Mouse (Mus musculus) megakaryocyte progenitor cell, adult 5-6 weeks (primary cell): ENCODE data around the gene Alx1. TPM values are rescaled to one million over a fixed set of nuclear protein-coding genes. Genes with fewer than 3 reads are reported as not detected.

Experiments used
- ATAC-seq: replicated peaks from 2 replicates; pipeline ENCODE4 v1.8.0; 2016; ENCODE audit warnings: mild to moderate bottlenecking, moderate TSS enrichment, inconsistent platforms; ENCODE audit not compliant: poor library complexity
- total RNA-seq, 2 experiments: library from RNA; stranded (forward) in 1 of 2; stranded (reverse) in 1 of 2; fragments of 157-497, 149-512 nt in 1 of 2; fragments of 200-1000 nt in 1 of 2; gene quantifications; 2 replicates each; pipeline versions ENCODE4 v1.2.3 to v1.2.4; 2015 to 2017

Alx1 gene
- not detected in 2 replicates for total RNA-seq (2015)
- total RNA-seq (2017): not detected in 2 replicates

- no peak for ATAC-seq
Measured at GRCm38 (mm10) chr10:103029730-103030490, at the start of gene Alx1. Gene Alx1, minus strand, starts transcription at chr10:103030215.

- ATAC-seq: no peak
Measured at GRCm38 (mm10) chr10:103049593-103049992, 19.6 kb upstream of the Alx1 start.

DNA sequence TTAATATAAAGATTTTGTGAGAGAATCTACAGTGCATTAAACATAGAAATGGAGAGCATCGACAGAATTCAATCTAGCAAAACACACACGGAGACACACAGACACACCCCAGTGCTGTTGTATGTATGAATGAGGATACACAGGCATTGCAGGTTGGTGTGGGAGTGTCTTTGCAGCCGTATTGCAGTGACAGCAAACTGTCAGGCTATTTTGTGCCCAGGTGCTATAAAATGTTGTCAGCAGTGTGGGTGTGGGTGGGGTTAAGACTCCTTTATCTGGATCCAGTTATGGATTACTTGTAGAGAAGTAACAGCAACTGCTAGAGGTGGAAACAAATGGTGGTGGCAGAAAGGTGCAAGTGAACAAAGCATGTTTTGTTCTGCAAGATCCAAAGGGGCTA, 16.6 kb upstream of the Alx1 start:
- no peak for ATAC-seq

DNA sequence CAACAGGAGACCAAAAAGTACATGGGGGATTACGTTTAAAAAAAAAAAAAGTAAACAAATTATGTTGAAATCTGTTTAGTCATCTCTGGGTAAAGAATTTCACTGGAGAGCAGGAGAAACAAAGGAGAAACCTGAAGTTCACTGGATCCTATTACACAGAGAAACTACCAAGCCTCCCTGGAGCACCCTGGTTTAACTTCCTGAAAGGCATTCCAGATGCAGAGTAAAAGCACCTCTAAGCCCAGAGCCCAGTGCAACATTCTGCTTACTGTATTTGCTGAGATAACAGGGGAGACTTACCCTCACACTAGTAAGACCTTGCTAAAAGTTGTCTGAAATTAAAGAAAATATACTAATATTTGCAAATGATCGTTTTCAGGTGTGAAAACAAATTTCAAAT, 15.0 kb upstream of the Alx1 start:
- ATAC-seq: no peak

- no peak for ATAC-seq
Measured at GRCm38 (mm10) chr10:103035002-103035640, 5.1 kb upstream of the Alx1 start.

GRCm38 (mm10) chr10:103030931-103031330, 916 bp upstream of the Alx1 start:
- no peak for ATAC-seq

GRCm38 (mm10) chr10:103029132-103029729, 784 bp downstream of the Alx1 start:
- ATAC-seq: no peak

DNA sequence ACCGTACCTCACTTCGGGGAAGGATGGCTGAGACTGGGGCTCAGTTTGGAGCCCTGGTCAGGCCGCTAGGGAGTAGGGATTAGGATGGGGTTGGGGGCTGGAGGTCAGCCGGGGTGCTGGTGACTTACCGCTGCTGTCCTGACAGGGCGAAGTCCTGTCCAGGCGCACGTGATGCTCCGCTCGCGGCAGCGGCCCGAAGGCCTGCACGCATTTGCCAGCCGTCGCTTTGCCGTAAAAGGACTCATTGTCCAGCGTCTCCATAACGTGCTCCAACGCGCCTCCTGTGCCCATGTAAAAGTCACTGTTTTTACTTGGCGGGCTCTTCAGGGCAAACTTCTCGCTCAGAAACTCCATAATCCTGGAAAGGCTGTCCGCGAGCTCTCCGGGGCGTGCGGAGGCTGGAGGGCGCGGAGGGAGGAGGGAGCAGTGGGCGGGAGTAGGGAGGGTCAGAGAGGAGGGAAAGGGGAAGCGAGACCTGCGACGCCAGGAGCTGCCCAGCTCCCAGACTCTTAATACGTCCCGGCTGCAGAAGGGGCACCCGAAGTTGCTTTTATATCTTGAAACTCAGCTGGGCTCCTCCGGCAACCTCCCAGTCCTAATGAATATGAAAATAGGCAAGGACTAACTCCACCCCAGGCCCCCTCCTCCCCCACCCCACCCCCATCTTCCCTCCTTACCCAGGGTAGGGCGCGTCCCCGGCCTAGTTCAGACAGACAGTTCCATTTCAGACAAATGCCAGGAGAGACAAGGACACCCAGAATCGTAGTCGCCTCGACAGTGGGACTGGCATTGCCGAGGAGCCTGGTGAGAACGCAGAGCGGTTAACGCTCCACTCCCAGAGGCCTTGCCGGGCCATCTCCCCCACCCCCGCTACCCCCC, 1.5 kb downstream of the Alx1 start:
- peak; percentile 78 for ATAC-seq

DNA sequence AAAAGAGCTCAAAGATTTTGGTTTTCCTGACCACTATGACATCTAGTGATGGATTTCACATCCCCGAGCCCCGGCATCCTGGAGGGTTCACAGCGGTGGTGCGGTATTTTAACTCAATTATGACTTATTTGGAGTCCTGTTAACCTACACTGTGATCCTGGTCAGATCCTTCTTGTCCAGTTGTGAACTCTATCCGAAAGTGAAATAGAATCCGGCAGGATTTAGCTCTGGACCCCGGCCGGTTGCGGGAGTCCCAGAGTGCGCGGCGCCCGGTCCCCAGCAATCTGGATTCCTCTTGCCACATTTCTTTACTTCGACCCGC, 2.1 kb downstream of the Alx1 start:
- ATAC-seq: 0 out of 2 replicates have a peak, but pooled peaks have one; percentile 1

DNA sequence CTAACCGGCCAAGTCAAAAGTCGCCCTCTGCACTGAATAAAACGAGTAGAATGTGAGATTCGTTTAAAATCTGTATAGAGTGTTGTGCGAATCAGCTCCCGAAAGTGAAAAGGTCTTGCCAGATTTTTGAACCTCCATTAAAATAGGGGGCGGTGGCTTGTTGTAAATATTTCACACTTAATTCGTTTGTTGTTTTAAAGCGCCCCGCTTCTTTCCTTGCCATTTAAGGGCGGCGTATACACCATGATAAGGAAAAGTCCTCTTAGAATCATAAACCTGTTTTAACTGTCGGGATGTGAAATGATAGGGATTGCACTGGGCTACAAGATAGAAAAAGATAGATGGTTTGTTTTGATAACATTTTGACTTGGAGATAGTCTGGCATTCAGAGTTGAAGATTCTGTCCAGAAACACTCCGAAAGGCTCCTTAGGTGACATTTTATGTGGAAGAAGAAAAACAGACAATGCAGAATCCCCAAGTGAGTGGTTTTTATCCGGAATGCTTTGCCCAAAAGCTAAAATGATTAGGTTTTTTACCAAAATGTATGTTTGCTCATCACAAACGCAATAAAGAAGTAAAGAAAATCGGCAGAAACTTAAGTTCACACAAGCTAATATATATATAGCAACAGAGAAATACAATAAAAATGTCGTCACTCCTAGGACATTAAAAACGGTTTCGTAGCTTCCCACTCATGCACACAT, 2.6 kb downstream of the Alx1 start:
- ATAC-seq: no peak

GRCm38 (mm10) chr10:103026636-103027225, 3.3 kb downstream of the Alx1 start:
- ATAC-seq: no peak

DNA sequence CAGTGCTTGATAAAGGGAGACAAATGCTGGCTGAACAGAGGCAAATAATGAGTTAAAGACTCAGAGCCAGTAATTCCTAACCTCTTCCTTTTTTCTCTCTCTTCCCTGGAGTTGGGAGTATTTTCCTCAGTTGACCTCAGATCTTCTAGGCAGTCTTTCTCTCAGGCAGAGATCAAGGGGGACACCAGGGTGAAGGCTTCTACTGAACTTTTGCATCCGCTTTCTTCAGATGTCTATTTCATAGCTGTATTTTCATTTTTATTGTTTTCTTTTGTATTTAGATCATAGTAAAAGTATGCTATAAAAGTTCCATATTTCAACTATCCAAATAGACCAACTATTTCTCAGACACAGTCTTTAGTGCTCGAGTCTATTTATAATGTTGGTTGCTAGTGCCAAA, 27.5 kb downstream of the Alx1 start:
- no peak for ATAC-seq

GRCm38 (mm10) chr10:103000902-103001301, 29.1 kb downstream of the Alx1 start:
- no peak for ATAC-seq

DNA sequence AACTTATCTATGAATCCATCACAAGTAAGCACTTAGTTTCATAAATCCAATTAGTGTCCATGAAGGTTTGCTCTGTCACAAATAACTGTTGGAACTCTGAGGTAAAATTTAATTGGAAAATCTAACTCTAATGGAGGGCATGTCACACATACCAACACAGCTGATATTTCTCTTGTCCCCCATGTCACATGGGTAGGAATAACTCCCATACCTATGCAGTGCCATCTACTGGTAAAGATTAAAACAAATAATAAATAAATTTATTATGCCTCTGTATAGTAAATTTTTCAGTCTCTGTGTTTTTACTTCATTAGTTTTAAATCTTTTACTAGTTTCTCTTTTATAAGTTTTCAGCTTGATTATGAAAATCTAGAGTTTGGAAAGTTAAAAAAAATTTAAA, 30.4 kb downstream of the Alx1 start:
- peak; percentile 80 for ATAC-seq

- ATAC-seq: no peak
Measured at GRCm38 (mm10) chr10:102975106-102975505, 54.9 kb downstream of the Alx1 start.

GRCm38 (mm10) chr10:102959602-102960001, 70.4 kb downstream of the Alx1 start:
- ATAC-seq: 0 out of 2 replicates have a peak, but pooled peaks have one; percentile 34
